Mouse (Mus musculus) gastrocnemius, postnatal 4 days (tissue): ENCODE measurements at regions not wholly inside any gene's neighbourhood (a gene's known extent, or its start where the extent isn't known, plus 50 kb on each side); places are given as distances from the start of the nearest gene placed in this dataset.
A peak's percentile ranks its signal among the peaks of the same experiment; 100 is the strongest.

Experiments
- DNase-seq, 2 experiments: peaks; one replicate each; pipeline ENCODE4 v3.0.0; 2021 to 2022; ENCODE audit warnings: low spot score in 2 of 2, mixed read lengths in 2 of 2

- no peak for DNase-seq
Measured at GRCm38 (mm10) chr2:11853210-11853973, 75.7 kb downstream of the Ankrd16 start.

GRCm38 (mm10) chr2:11869983-11870382, 92.3 kb downstream of the Ankrd16 start:
- DNase-seq, result no peak

- no peak for DNase-seq
Measured at GRCm38 (mm10) chr2:11880005-11880404, 102.3 kb downstream of the Ankrd16 start.

GRCm38 (mm10) chr2:11894792-11895568, 117.3 kb downstream of the Ankrd16 start:
- no peak for DNase-seq

- DNase-seq, result no peak
Measured at GRCm38 (mm10) chr2:11899698-11900660, 122.3 kb downstream of the Ankrd16 start.

- DNase-seq, result no peak
Measured at GRCm38 (mm10) chr2:11914782-11915181, 137.1 kb downstream of the Ankrd16 start.

GRCm38 (mm10) chr2:11917373-11917772, 139.7 kb downstream of the Ankrd16 start:
- no peak for DNase-seq

GRCm38 (mm10) chr2:11918070-11918469, 140.4 kb downstream of the Ankrd16 start:
- DNase-seq, result no peak

GRCm38 (mm10) chr2:11960777-11961176, 183.1 kb downstream of the Ankrd16 start:
- no peak for DNase-seq

GRCm38 (mm10) chr2:11965374-11965773, 187.7 kb downstream of the Ankrd16 start:
- DNase-seq, result no peak

GRCm38 (mm10) chr2:11967001-11967400, 189.3 kb downstream of the Ankrd16 start:
- DNase-seq, result no peak

- DNase-seq, result no peak
Measured at GRCm38 (mm10) chr2:11971972-11972371, 194.3 kb downstream of the Ankrd16 start.

- DNase-seq, result no peak
Measured at GRCm38 (mm10) chr2:12001938-12002899, 224.5 kb downstream of the Ankrd16 start.

GRCm38 (mm10) chr2:12004330-12004729, 226.7 kb downstream of the Ankrd16 start:
- no peak for DNase-seq

- DNase-seq, result no peak
Measured at GRCm38 (mm10) chr2:12007201-12007600, 229.5 kb downstream of the Ankrd16 start.

- DNase-seq, result no peak
Measured at GRCm38 (mm10) chr2:12011441-12011840, 233.8 kb downstream of the Ankrd16 start.

- no peak for DNase-seq
Measured at GRCm38 (mm10) chr2:12019607-12020006, 241.9 kb downstream of the Ankrd16 start.

GRCm38 (mm10) chr2:12023402-12024111, 245.9 kb downstream of the Ankrd16 start:
- peak in 1 of 2 experiments; percentile 22 for DNase-seq

GRCm38 (mm10) chr2:12026220-12026619, 248.5 kb downstream of the Ankrd16 start:
- DNase-seq, result no peak
